Mouse (Mus musculus) 3T3-L1 (cell line): ENCODE measurements around the gene Usp18.
A peak's percentile ranks its signal among the peaks of the same experiment; 100 is the strongest.

Experiments used
- DNase-seq: peaks from one replicate; pipeline ENCODE4 v3.0.0-alpha.2; 2015; ENCODE audit warnings: low read depth, low spot score

Usp18 gene

DNA sequence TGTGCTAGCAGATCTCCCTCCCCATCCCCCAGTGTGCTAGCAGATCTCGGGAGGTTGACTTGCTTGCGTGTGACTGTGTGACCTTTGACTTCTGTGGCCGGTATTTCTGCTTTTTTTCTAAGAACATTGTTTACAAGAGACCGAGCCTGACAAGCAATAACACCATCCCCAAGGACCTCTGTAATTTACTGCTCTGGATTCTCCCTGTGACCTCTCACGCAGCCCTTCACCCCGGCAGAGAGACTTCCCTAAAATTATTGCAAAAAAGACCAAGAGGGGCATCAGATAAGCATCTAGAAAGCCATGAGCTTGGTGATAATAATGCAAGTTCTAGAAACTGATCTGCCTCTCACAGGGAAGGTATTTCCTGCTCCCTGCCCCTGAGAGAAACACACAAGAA, 20.7 kb upstream of the Usp18 start:
- DNase-seq = no peak

DNA sequence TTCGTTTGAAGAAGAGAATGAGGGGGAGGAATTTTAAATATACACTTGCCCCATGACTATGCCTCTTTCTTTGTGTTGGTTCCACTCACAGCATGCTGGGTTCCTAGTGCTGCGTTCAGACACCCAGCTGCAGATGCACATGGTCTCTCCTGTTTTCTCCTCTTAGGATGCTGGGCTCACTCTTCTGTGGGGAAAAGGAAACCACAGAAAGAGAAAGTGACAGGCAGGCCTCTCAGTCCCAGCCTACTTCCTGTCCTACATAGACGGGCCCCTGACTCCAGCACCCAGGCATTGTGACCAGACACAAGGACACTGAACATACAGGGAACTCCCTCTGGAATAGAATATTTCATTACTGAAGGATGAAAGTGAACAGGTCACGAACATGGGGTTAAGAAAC, 19.7 kb upstream of the Usp18 start:
- DNase-seq = no peak

DNA sequence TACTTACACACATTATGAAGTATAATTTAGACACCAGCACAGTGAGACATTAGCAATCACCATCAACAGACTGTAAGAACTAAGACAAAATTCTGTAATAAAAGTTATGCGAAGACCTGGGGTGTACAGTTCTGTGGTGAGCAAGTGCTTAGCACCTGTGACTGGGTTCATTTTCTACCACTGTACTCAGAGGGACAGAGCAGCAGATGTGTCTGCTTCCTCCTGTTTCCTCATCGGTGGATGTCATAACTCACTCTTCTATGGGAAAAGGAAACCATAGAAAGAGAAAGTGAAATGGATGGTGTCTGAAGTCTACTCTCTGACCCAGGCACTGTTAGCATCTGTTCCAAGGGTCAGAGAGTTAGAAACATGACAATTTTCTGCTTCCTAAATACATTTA, 19.0 kb upstream of the Usp18 start:
- no peak for DNase-seq

DNA sequence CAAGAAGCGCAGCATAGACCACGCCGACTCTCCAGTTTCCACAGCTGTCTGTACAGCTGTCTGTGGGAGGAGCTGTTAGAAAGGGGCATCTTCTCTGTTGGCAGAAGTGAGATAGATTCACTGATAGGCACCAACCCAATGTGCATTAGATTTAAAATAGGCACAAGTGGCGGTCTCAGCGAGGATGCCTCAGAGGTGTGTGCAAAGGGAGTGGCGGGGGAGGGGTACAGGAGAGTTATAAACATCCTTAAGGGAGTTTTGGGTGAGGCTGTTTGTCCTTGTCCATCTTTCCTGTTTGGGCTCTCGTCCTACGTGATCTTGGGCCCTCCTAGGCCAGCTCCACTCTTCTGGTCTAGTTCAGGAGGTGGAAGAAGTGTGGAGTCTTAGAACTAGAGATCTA, 17.3 kb upstream of the Usp18 start:
- DNase-seq = no peak

DNA sequence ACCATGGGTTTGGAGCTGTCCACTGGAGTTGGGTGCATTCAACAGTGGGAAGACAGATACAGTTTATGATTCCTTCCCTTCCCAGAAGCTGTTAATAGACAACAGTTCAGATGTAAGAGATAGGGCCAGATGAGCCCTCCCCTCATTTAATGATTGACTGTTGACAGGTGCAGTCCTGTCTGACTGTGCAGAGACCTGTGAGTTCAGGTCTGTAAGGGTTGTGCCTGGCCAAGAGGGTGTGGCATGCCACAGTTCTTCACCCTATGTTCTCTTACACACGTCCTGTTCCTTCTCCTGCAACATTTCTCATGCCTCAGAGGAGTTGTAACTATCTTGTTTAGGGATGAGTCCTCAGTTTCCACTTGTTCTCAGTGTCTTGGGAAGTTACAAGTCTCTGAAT, 13.1 kb upstream of the Usp18 start:
- DNase-seq = no peak

DNA sequence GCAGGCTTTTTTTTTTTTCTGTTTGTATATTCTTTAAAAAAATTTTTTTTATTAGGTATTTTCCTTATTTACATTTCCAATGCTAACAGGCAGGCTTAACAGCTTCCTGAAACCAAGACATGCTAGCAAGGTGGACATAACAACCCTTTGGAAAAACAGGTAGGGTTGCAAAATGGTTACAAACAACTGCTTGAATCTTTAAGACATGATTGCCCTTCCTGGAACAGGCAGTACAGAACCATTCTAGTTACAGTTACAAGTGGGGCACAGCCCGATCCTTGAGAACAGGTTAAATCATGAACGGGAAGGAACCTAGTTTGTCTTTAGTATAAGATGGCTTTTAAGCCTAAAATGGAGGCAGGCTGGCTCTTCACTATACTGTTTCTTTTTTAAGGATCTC, 9.3 kb upstream of the Usp18 start:
- no peak for DNase-seq

DNA sequence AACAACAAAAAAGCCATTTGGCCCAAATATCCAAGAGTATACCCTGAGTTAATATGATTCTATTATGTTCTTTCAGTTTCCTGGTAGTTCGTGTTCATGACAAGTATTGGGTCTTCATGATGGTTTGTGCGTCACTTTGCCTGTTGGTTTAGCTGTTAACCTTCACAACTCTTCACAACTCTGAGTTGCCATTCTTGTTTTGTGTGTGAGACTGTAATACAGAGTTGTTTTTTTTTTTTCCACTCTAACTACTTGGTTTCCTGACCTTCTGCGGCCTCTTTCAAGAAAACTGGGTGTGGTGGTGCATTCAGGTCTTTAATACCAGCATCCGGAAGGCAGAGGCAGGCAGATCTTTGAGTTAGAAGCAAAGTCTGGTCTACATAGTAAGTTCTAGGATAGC, 7.5 kb upstream of the Usp18 start:
- DNase-seq = no peak

DNA sequence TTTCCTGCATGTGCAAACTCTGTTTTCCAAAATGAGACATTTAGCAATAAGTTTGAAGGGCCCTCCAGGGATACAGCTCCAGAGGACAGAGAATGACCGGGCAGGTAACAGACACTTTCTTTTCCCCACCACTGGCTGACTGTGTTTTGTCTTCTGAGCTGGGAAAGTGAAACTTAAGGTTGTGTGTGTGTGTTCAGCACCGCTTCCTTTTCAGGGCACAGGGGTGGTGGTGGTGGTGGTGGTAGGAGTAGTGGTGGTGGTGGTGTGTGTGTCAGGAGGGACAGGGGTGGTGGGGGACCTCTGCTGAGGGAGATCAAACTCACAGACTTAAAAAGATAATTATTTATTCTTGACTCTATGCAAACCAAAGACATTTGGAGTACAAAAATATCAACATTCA, 3.9 kb upstream of the Usp18 start:
- no peak for DNase-seq

DNA sequence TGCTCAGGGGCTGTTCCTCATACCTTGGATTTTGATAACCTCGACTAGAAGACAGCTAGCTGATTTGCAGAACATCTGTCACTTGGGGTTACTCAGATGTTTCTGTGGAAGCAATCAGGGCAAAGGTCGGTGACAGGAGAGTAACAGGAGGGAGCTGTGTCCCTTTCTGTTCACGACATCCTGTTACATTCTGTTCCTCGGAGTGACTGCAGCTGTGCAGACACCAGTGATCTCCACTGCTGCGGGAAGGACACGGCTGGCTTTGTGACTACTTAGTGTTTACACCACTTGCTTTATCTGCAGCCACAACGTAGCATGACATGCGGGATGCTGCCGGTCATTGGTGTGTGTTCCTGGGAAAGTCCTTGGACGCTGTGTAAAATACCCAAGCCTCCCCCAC, 2.5 kb upstream of the Usp18 start:
- no peak for DNase-seq

DNA sequence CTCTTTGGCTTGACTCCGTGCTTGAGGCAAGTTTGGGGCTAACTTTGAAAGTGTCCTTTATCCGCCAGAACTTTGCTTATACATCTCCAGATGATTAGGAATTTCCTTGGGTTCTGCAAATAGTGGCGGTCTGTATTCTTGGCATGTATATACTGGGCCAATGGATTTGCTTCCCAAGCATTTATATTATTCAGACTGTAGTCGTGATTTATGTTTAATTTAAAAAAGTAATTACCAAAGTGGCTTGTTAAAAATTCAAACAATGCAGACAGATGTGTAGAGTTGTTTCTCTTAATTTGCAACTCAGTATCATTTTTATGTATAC, 293 bp downstream of the Usp18 start:
- DNase-seq = no peak

DNA sequence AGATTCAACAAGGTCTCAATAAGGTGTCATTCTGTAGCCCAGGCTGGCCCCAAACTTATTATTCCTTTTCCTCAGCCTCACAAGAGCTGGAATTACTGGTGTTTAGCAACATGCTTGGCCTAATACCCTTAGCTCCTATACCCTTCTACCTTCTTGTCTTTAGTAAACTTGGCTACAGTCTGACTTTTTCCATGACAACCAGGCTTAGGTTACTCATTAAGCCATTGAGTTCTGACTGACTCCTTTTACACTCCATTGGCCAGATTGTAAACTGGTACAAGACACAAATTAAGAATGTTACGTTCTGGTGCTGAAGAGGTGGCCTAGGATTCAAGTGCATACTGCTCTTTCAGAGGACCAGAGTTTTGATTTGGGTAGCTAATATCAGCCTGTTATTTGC, 4.7 kb downstream of the Usp18 start:
- no peak for DNase-seq

DNA sequence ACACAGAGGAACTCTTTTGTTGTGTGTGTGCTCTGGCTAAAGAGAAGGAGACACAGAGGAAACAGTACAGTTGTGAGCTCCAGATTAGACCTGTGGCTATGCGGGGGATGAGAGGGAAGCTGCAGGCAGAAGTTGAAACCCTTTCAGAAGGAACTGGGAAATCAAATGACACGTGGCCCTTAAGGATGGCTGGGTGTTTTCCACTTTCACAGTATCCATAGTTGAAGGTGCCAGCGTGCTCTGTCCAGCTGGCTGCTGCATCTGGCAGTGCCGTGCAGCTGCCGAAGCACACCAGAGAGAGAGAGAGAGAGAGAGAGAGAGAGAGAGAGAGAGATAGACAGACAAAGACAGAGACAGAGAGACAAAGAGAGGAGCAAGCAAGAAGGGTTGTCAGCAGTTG, 5.5 kb downstream of the Usp18 start:
- DNase-seq = no peak

DNA sequence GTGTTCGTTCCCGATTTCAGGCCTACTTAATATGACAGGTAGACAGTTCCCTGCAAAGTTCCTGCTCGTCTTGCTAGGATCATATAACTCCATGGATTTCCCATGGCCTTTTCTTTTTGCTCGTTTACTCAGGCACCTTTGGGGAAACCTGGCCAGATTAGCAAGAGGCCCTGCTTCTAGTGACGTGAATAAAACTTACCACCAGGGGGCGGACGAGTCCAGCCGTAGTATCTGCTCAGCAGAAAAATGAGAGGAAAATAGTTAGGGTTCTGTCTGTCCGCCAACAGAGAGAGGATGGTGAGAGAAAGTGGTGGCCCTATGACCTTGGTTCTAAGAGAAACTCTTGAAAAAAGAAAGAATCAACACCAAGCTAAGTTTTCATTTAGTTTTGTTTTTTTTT, 14.8 kb downstream of the Usp18 start:
- DNase-seq = peak; percentile 81

DNA sequence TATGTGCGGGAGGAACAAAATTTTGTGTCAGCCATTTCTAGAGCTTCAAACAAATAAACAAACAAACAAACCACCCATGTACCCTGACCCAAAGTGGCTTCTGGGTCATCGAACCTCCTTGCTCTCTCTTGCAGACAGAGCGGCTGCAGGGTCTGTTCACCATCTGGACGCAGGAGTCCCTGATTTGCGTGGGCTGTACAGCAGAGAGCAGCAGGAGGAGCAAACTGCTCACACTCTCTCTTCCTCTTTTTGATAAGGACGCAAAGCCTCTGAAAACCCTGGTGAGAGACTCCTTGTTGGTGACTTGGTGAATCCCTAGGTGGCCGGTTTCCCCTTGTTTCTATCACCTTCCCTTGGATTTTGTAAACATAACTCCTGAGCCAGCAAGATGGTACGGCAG, 15.5 kb downstream of the Usp18 start:
- no peak for DNase-seq

DNA sequence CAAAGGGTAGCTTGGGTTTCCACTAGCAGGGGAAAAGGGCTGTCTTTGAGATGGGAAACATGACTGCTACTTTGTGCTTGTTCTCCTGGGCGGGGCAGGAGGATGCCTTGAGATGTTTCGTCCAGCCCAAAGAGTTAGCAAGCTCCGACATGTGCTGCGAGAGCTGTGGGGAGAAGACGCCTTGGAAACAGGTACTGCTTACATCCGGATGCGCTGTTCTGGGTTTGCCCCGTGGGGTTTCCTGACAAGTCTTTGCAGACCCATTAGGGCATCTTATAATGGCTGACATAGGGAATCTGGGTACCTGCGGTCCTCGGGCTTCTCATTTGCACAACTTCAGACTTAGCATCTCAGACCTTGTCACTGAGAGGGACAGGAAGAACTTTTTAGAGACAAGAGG, 16.3 kb downstream of the Usp18 start:
- DNase-seq = no peak

DNA sequence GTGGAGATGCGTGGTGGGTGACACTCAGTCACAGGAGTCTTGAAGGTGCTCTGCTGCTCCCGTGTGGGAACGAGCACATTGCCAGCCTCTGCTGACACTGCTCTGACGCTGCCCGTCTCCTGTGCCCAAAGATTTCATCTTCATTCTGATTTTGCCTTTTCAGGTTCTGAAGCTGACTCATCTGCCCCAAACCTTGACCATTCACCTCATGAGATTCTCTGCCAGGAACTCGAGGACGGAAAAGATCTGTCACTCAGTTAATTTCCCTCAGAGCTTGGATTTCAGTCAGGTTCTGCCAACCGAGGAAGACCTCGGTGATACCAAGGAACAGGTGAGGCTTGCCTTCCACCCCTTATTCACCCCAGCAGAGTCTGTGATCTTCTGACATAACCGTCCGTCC, 16.8 kb downstream of the Usp18 start:
- no peak for DNase-seq

DNA sequence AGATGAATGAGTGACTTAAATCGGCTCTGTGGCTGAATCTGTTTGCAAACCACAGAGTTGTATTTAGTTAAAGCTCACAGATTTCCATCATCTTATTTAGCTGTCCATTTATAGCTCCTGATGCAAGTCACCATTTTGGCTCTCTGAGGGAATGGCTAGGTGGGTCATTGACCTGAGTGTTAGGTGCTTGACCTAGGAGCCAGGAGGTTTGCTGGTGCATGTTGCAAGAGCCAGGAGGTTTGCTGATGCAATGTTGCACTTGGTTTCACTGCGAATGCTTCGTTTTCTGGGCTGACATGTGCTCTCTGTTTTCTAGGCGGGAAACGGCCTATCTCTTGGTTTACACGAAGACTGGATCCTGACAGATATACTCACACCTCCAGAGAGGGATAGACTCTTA, 24.4 kb downstream of the Usp18 start:
- no peak for DNase-seq

DNA sequence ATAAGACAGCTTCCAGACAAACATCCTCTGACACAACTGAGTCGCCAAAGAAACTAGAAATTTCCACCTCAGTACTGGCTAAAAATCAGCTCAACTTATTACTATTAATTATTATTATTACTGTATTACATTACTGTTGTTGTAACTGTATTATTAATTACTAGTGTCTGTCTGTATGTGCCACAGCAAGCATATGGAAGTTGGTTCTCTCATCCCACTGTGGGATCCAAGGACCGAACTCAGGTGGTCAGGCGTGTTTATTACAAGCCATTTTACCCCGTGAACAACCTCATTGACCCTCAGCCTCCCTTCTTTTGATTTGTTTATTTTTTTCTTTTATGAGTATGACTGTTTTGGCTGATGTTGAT, 26.0 kb downstream of the Usp18 start:
- no peak for DNase-seq

DNA sequence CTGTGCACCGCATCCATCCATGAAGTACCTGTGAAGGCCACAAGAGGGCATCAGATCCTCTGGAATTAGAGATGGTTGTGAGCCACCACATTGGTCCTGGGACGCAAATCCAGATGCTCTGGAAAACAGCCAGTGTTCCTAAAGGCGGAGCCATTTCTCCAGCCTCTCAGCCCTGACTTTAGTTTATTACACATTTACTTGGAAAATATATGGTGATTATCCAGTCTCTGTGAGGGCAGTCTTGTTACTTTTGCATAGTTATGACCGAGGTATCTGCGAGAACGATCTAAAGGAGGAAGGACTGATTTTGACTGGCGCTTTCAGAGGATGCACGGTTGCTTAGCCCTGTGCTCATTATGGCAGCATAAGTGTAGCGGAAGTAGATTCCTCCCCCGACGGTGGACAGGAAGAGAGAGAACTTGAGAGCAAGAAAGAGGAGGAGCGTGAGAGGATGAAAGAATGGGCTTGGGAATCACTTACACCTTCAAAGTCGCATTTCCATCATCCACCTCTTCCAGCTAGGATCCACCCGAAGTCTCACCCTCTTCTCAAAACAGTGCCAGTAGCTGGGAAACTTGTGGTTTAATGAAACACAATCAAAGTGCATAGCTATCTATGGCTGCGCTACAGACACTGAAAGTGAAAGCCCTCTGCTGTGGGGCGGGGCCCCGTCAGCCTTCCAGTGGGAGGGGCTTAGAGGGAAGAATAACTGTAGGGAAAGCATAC, 26.5 kb downstream of the Usp18 start:
- DNase-seq = peak; percentile 99

DNA sequence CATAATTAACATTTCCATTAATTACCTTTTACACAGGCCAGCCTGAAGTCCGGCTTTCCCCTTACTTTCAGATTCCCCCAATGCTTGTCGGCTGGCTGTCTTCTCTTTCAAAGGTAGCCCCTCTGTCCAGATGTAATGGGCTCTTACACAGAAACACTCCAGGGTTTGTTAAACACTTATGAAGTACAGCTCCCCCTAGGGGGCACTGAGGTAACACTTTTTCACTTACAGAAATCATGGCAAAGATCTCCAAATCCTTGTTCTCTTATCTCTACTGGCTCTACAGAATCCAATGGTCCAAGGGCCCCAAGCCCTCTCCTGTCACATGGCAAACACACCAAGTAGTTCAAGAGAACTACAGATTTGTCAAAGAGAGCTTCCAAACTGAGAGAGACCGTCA, 28.6 kb downstream of the Usp18 start:
- peak; percentile 72 for DNase-seq

DNA sequence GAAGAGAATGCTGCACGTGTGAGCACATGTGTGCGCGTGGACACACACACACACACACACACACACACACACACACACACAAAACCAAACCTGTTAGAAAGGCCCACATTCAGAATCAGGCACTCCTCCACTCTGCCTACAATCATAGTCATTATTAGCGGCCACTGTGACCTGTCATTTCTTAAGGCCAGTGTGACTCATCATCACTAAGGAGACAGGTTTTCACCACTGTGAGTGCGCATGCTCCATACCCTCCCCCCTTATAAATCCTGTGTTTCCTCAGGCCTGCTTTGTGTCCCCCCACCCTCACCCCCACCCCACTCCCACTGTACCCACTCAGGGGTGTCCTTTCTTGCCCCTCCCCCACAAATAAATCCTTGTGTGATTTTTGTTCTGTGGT, 38.4 kb downstream of the Usp18 start:
- DNase-seq = peak; percentile 6

DNA sequence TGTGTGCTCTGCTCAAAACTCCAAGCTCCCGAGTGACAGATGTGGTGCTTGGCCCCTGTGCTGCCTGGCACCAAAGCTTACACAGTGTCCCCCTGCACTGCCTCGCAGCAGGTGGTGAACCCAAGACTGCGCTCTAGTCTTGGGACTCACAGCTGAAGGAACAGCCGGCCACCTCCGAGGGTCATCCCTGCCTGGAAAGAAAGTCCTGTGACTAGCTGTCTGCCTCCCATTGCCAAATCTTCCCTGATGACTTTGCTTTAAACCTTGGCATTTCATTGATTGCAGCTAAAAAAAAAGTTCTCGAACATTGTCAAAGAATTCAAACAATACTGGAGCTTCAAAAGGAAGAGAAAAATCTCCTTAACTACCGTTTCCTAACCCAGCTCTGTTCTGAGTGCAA, 53.6 kb downstream of the Usp18 start:
- DNase-seq = no peak

DNA sequence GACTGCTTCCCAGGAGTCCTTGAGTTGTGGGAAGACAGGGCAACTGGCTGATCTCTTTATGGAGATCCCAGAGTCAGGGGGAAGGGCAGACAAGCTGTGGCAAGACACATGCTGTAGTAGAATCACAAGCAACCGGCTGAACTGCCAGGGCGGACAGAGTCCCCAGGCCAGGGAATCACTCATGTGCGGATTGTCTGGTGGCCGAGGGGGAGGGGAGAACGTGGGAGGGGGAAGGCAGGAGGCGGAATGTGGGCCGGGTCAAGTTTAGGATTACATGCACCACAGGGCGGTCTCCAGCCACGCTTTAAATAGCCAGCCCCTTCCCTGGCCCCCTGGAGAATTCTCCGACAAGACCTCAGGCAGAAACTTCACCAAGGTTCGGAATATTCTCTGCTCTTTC, 54.2 kb downstream of the Usp18 start, which contains the start of gene Slc6a13:
Gene Slc6a13 (plus strand): TSS at position 274 of the 400 bp plus-strand sequence.
- DNase-seq = no peak

DNA sequence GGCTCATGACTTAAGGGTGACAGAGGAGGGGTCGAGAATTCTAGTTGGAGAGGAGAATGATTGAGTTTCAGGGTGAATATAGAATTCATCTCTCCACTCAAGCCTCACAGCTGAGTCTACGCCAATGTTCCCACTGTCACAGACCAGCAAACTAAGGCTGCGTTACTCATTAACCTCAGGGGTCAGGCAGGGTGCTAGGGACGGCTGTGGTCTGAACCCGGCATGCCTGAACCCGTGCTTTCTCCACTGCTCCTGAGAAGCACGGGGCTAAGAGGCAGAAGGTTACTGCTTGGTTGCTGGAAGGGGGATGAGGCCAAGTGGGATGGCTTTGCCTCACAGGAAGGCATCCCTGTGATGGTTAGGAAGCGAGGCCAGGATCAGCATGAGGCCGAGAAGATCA, 54.8 kb downstream of the Usp18 start:
- no peak for DNase-seq
